Comparison of ENCODE assay signal across 10 mouse cellular contexts in genomic region chr19:23834721-23835120, GRCm38 (mm10).
DNase-seq lines count a peak whose midpoint lies in the region; ATAC-seq lines count a peak whose summit lies in the region.
"Had no signal": no experiment of that assay in that cellular context is flagged by ENCODE, and none has a peak within 500 bp of the region (broad histone marks: within the 10 kb centered on the region; RNA-seq: fewer than 3 reads in every experiment).

No protein-coding gene starts in this region.

- no peak overlapping the region for H3K4me3 ChIP-seq in hindbrain, embryonic 13.5 days
- no peak overlapping the region for H3K4me3 ChIP-seq in hindbrain, embryonic 11.5 days (ENCODE audit: low read depth, low read length)
- no peak overlapping the region for H3K4me3 ChIP-seq in midbrain, embryonic 13.5 days (replicated peaks)
- H3K4me3 ChIP-seq in midbrain, embryonic 11.5 days (ENCODE audit: low read depth, low read length): no peak overlapping the region
- H3K4me3 ChIP-seq in forebrain, embryonic 16.5 days (replicated peaks; ENCODE audit: low read length): no peak overlapping the region
- no peak overlapping the region for H3K4me3 ChIP-seq in midbrain, embryonic 16.5 days (ENCODE audit: low read depth, low read length)
- H3K4me3 ChIP-seq in kidney, embryonic 14.5 days (ENCODE audit: low read length): no peak overlapping the region
- H3K4me3 ChIP-seq: heart, embryonic 15.5 days had no signal

- H3K9ac ChIP-seq in hindbrain, embryonic 13.5 days: no peak overlapping the region
- no peak overlapping the region for H3K9ac ChIP-seq in hindbrain, embryonic 11.5 days (ENCODE audit: low read depth, low read length)
- no peak overlapping the region for H3K9ac ChIP-seq in midbrain, embryonic 13.5 days (replicated peaks)
- H3K9ac ChIP-seq in midbrain, embryonic 11.5 days (ENCODE audit: low read length): no peak overlapping the region
- H3K9ac ChIP-seq in forebrain, embryonic 16.5 days (replicated peaks; ENCODE audit: low read depth, low read length): no peak overlapping the region
- no peak overlapping the region for H3K9ac ChIP-seq in midbrain, embryonic 16.5 days (ENCODE audit: low read depth, low read length)
- H3K9ac ChIP-seq in kidney, embryonic 14.5 days (ENCODE audit: low read depth, low read length): no peak overlapping the region
- H3K9ac ChIP-seq: heart, embryonic 15.5 days had no signal

- ATAC-seq in hindbrain, embryonic 13.5 days (ENCODE audit: low FRiP score): no peak
- no peak for ATAC-seq in hindbrain, embryonic 11.5 days (ENCODE audit: low FRiP score)
- ATAC-seq in midbrain, embryonic 13.5 days: no peak
- no peak for ATAC-seq in midbrain, embryonic 11.5 days (ENCODE audit: low FRiP score)
- peak; percentile 54 for ATAC-seq in forebrain, embryonic 16.5 days
- peak; percentile 1; the same call in 1 of the 2 replicates for ATAC-seq in midbrain, embryonic 16.5 days
- no peak for ATAC-seq in kidney, embryonic 14.5 days (ENCODE audit: low FRiP score, low TSS enrichment)
- ATAC-seq: inflammation-experienced regulatory T-cells, adult 6 months had no signal

- peaks cover 33% of the 10 kb centered on the region for H3K4me1 ChIP-seq in hindbrain, embryonic 13.5 days (replicated peaks)
- no peaks in the 10 kb centered on the region; the same call in 1 of the 2 replicates for H3K4me1 ChIP-seq in hindbrain, embryonic 11.5 days (replicated peaks; ENCODE audit: control insufficient read depth, insufficient read depth, low read length)
- H3K4me1 ChIP-seq in midbrain, embryonic 13.5 days (replicated peaks): peaks cover 41% of the 10 kb centered on the region
- peaks cover 10% of the 10 kb centered on the region for H3K4me1 ChIP-seq in midbrain, embryonic 11.5 days (ENCODE audit: control insufficient read depth, insufficient read depth, low read length)
- peaks cover 18% of the 10 kb centered on the region for H3K4me1 ChIP-seq in forebrain, embryonic 16.5 days (replicated peaks; ENCODE audit: control insufficient read depth, insufficient read depth, low read length)
- peaks cover 21% of the 10 kb centered on the region for H3K4me1 ChIP-seq in midbrain, embryonic 16.5 days (ENCODE audit: control insufficient read depth, insufficient read depth, low read length)
- no peaks in the 10 kb centered on the region for H3K4me1 ChIP-seq in kidney, embryonic 14.5 days (ENCODE audit: control insufficient read depth, insufficient read depth, low read length)

- H3K4me2 ChIP-seq in hindbrain, embryonic 13.5 days: no peak overlapping the region
- no peak overlapping the region for H3K4me2 ChIP-seq in hindbrain, embryonic 11.5 days (replicated peaks; ENCODE audit: low read depth, low read length)
- no peak overlapping the region for H3K4me2 ChIP-seq in midbrain, embryonic 13.5 days (replicated peaks)
- no peak overlapping the region for H3K4me2 ChIP-seq in midbrain, embryonic 11.5 days
- H3K4me2 ChIP-seq in forebrain, embryonic 16.5 days (ENCODE audit: low read length): no peak overlapping the region
- no peak overlapping the region for H3K4me2 ChIP-seq in midbrain, embryonic 16.5 days (ENCODE audit: low read length)
- H3K4me2 ChIP-seq in kidney, embryonic 14.5 days (replicated peaks; ENCODE audit: low read depth, low read length): no peak overlapping the region
- H3K4me2 ChIP-seq: heart, embryonic 15.5 days had no signal

- H3K27ac ChIP-seq in hindbrain, embryonic 13.5 days: peak overlapping the region; percentile 69
- no peak overlapping the region for H3K27ac ChIP-seq in hindbrain, embryonic 11.5 days (ENCODE audit: low read depth, low read length)
- H3K27ac ChIP-seq in midbrain, embryonic 13.5 days: peak overlapping the region; percentile 80
- H3K27ac ChIP-seq in midbrain, embryonic 11.5 days (ENCODE audit: low read depth, low read length): no peak overlapping the region
- peak overlapping the region; percentile 39 for H3K27ac ChIP-seq in forebrain, embryonic 16.5 days (ENCODE audit: low read length)
- peak overlapping the region; percentile 55; the same call in 1 of the 2 replicates for H3K27ac ChIP-seq in midbrain, embryonic 16.5 days (ENCODE audit: low read length)
- H3K27ac ChIP-seq in kidney, embryonic 14.5 days (ENCODE audit: low read depth, low read length): no peak overlapping the region
- H3K27ac ChIP-seq: heart, embryonic 15.5 days had no signal

- no peaks in the 10 kb centered on the region for H3K27me3 ChIP-seq in hindbrain, embryonic 13.5 days
- no peaks in the 10 kb centered on the region for H3K27me3 ChIP-seq in hindbrain, embryonic 11.5 days (ENCODE audit: control insufficient read depth, insufficient read depth, low read length)
- H3K27me3 ChIP-seq in midbrain, embryonic 13.5 days: no peaks in the 10 kb centered on the region
- no peaks in the 10 kb centered on the region for H3K27me3 ChIP-seq in midbrain, embryonic 11.5 days (ENCODE audit: control insufficient read depth, insufficient read depth, low read length)
- H3K27me3 ChIP-seq in forebrain, embryonic 16.5 days (replicated peaks; ENCODE audit: control insufficient read depth, insufficient read depth, low read length): no peaks in the 10 kb centered on the region
- no peaks in the 10 kb centered on the region for H3K27me3 ChIP-seq in midbrain, embryonic 16.5 days (ENCODE audit: control insufficient read depth, insufficient read depth, low read depth, low read length)
- H3K27me3 ChIP-seq in kidney, embryonic 14.5 days (ENCODE audit: control insufficient read depth, insufficient read depth, low read length): no peaks in the 10 kb centered on the region

- H3K36me3 ChIP-seq in hindbrain, embryonic 13.5 days: no peaks in the 10 kb centered on the region
- H3K36me3 ChIP-seq in hindbrain, embryonic 11.5 days (ENCODE audit: control insufficient read depth, insufficient read depth, low read length): no peaks in the 10 kb centered on the region
- no peaks in the 10 kb centered on the region for H3K36me3 ChIP-seq in midbrain, embryonic 13.5 days
- no peaks in the 10 kb centered on the region for H3K36me3 ChIP-seq in midbrain, embryonic 11.5 days (ENCODE audit: control insufficient read depth, insufficient read depth, low read length)
- H3K36me3 ChIP-seq in forebrain, embryonic 16.5 days (ENCODE audit: control insufficient read depth, insufficient read depth): no peaks in the 10 kb centered on the region
- no peaks in the 10 kb centered on the region for H3K36me3 ChIP-seq in midbrain, embryonic 16.5 days (ENCODE audit: control insufficient read depth, insufficient read depth, low read length)
- H3K36me3 ChIP-seq in kidney, embryonic 14.5 days (ENCODE audit: control insufficient read depth, insufficient read depth, low read length): no peaks in the 10 kb centered on the region
- H3K36me3 ChIP-seq: heart, embryonic 15.5 days had no signal

- 77% methylated on average over 3 of the region's 3 CpGs for WGBS in hindbrain, embryonic 13.5 days
- 86% methylated on average over 3 of the region's 3 CpGs for WGBS in hindbrain, embryonic 11.5 days
- WGBS in midbrain, embryonic 13.5 days: 79% methylated on average over 3 of the region's 3 CpGs
- 89% methylated on average over 3 of the region's 3 CpGs for WGBS in midbrain, embryonic 11.5 days
- 54% methylated on average over 3 of the region's 3 CpGs for WGBS in forebrain, embryonic 16.5 days
- WGBS in midbrain, embryonic 16.5 days: 69% methylated on average over 3 of the region's 3 CpGs
- WGBS in kidney, embryonic 14.5 days: 82% methylated on average over 3 of the region's 3 CpGs

- no peaks in the 10 kb centered on the region for H3K9me3 ChIP-seq in hindbrain, embryonic 13.5 days
- no peaks in the 10 kb centered on the region for H3K9me3 ChIP-seq in hindbrain, embryonic 11.5 days (ENCODE audit: control insufficient read depth, low read length)
- no peaks in the 10 kb centered on the region for H3K9me3 ChIP-seq in midbrain, embryonic 13.5 days
- H3K9me3 ChIP-seq in midbrain, embryonic 11.5 days (ENCODE audit: control insufficient read depth, low read length): no peaks in the 10 kb centered on the region
- no peaks in the 10 kb centered on the region for H3K9me3 ChIP-seq in forebrain, embryonic 16.5 days (ENCODE audit: control insufficient read depth, low read length)
- H3K9me3 ChIP-seq in midbrain, embryonic 16.5 days (replicated peaks; ENCODE audit: control insufficient read depth, low read length, poor library complexity, severe bottlenecking): no peaks in the 10 kb centered on the region
- H3K9me3 ChIP-seq in kidney, embryonic 14.5 days (ENCODE audit: control insufficient read depth, low read length): no peaks in the 10 kb centered on the region
- H3K9me3 ChIP-seq: heart, embryonic 15.5 days had no signal

- no peak for DNase-seq in hindbrain, embryonic 11.5 days (ENCODE audit: low spot score)
- no peak for DNase-seq in midbrain, embryonic 11.5 days (ENCODE audit: low spot score, missing footprints)
- DNase-seq: adrenal gland, adult 8-10 months had no signal

Comparison
In these comparisons a context has a peak if more than half of its experiments do, and no peak if none do; other contexts are left out.
1. ATAC-seq: peak in forebrain, embryonic 16.5 days (single experiment) and midbrain, embryonic 16.5 days (single experiment); none in hindbrain, embryonic 13.5 days (single experiment), hindbrain, embryonic 11.5 days (single experiment), midbrain, embryonic 13.5 days (single experiment), midbrain, embryonic 11.5 days (single experiment) and kidney, embryonic 14.5 days (single experiment).
2. H3K27ac ChIP-seq: peak in hindbrain, embryonic 13.5 days (single experiment), midbrain, embryonic 13.5 days (single experiment), forebrain, embryonic 16.5 days (single experiment) and midbrain, embryonic 16.5 days (single experiment); none in hindbrain, embryonic 11.5 days (single experiment), midbrain, embryonic 11.5 days (single experiment) and kidney, embryonic 14.5 days (single experiment).